8 mouse cellular contexts compared by ENCODE assay signal in the genomic region with DNA sequence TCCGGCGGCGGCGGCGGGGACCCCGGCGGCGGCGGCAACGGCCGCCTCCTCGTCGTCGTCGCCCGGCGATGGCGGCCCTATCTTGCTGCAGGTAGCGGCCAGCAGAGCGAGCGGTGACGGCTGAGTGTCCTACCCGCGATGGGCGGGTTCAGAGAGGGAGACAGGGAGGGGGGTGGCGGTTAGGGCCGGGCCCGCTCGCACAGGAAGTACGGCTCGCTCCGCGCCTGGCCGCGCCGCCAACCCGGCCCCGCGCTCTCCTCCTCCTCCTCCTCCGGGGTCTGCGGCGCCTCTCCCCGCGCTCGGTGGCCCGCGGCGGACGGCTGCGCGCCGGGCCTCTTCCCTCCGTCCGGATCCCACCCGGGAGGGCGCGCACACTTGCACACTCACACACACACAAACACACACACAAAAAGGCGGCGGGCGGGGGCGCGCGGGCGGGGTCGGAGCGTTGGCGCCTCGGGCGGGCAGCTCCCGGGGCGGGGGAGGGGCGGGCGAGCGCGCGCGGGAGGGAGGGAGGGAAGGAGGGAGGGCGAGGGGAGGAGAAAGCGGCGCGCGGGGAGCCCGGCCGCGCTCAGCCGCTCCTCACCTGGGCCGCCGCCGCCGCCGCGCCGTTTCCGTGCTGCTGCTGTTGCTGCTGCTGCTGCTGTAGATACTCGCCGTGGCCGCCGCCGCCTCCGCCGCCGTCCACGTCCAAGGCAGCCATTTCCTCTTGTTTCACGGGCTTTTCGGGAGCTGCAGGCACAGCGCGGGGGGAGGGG. TPM values are rescaled to one million over a fixed set of nuclear protein-coding genes. Genes with fewer than 3 reads are reported as not detected.
DNase-seq lines count a peak whose midpoint lies in the region; ATAC-seq and TF ChIP-seq lines count a peak whose summit lies in the region.

No protein-coding gene starts in this region.

- peak; percentile 44 for ATAC-seq in inflammation-experienced regulatory T-cells, adult 6 months
- ATAC-seq in megakaryocyte-erythroid progenitor cell, adult 5-6 weeks (replicated peaks; ENCODE audit: low FRiP score, low TSS enrichment, poor library complexity, severe bottlenecking), result peak; percentile 73

- peak; percentile 86 for DNase-seq in adipocyte (ENCODE audit: low spot score)
- peak; percentile 91 for DNase-seq in gastrocnemius, postnatal 10 days
- DNase-seq in left cerebral cortex, postnatal 10 days (ENCODE audit: extremely low spot score in 1 of 2, low spot score in 2 of 2), result peak; percentile 71 to 93
- peak; percentile 85 for DNase-seq in right cerebral cortex, postnatal 14 days
- peak; percentile 79 for DNase-seq in urinary bladder, postnatal 25 days (ENCODE audit: low spot score)

- H3K4me3 ChIP-seq in cortical plate, adult 2 months (ENCODE audit: insufficient read depth, low read length), result peak overlapping the region; percentile 70

- intact Hi-C loops in left cerebral cortex, postnatal 10 days (cut with DNase I), result loop anchor here (5.0 to 10.0 kb wide), 2 partner anchors 254 to 293 kb away; a partner anchor contains a TSS

- H3K4me1 ChIP-seq in cortical plate, adult 2 months (ENCODE audit: control insufficient read depth, insufficient read depth, low read length), result peaks cover 2% of the 10 kb centered on the region

- TF ChIP-seq CTCF in cortical plate, adult 2 months (IDR thresholded peaks at IDR 0.05; ENCODE audit: extremely low read depth, insufficient read depth, low read length), result no peak

- TF ChIP-seq POLR2A in cortical plate, adult 2 months (IDR thresholded peaks at IDR 0.05; ENCODE audit: extremely low read depth, insufficient read depth, low read length), result 0 out of 2 replicates have a peak, but pooled peaks have one; percentile 15

- peak overlapping the region; percentile 100 for H3K27ac ChIP-seq in cortical plate, adult 2 months (ENCODE audit: insufficient read depth, low read length)

RNA-seq across cellular contexts. Expression of a gene that starts 1.2 kb away (rescaled TPM):
- polyA plus RNA-seq in cortical plate, adult 2 months (2012; rRNA removed), result 26.3 and 26.6 TPM in 2 replicates
- 10 to 100 TPM; 39.7 to 52.4 TPM for total RNA-seq in gastrocnemius, postnatal 10 days (2021)
- 10 to 100 TPM; 48.5 to 64.8 (median 62.2) TPM for polyA plus RNA-seq in inflammation-experienced regulatory T-cells, adult 6 months (2017; shearing (Covaris generic))
- 10 to 100 TPM; 44.9 to 56.5 TPM for total RNA-seq in left cerebral cortex, postnatal 10 days (2021)
- 72.7 and 84.4 TPM in 2 replicates for total RNA-seq in megakaryocyte-erythroid progenitor cell, adult 5-6 weeks (2014; fragmentation: Nextera tagmentation)
- 101 and 111 TPM in 2 replicates for total RNA-seq in megakaryocyte-erythroid progenitor cell, adult 5-6 weeks (2017)

RNA-seq across cellular contexts. Expression of a gene that starts 7.4 kb away (rescaled TPM):
- not detected in 2 replicates for polyA plus RNA-seq in cortical plate, adult 2 months (2012; rRNA removed)
- total RNA-seq in gastrocnemius, postnatal 10 days (2021), result not detected
- not detected for polyA plus RNA-seq in inflammation-experienced regulatory T-cells, adult 6 months (2017; shearing (Covaris generic))
- total RNA-seq in left cerebral cortex, postnatal 10 days (2021), result not detected
- total RNA-seq in megakaryocyte-erythroid progenitor cell, adult 5-6 weeks (2014; fragmentation: Nextera tagmentation), result not detected in 2 replicates
- not detected in 2 replicates for total RNA-seq in megakaryocyte-erythroid progenitor cell, adult 5-6 weeks (2017)

Comparison
In these comparisons a context has a peak if more than half of its experiments do, and no peak if none do; other contexts are left out.
1. Peak in every context shown above with its lines: DNase-seq, ATAC-seq, H3K4me3 ChIP-seq and H3K27ac ChIP-seq.